Mouse (Mus musculus) CH12.LX (cell line): ENCODE data around the gene Ina. TPM values are rescaled to one million over a fixed set of nuclear protein-coding genes. Genes with fewer than 3 reads are reported as not detected.

Source experiments
- DNase-seq: peaks from one replicate; pipeline ENCODE4 v3.0.0-alpha.2; 2013; ENCODE audit errors: extremely low read depth
- H3K27ac ChIP-seq: 2 replicates; pipeline ENCODE4 v1.5.1; 2012; ENCODE audit warnings: low read depth, mild to moderate bottlenecking, control low read depth, moderate library complexity; ENCODE audit not compliant: insufficient read depth
- H3K27me3 ChIP-seq: replicated peaks from 2 replicates; pipeline ENCODE3; 2012; ENCODE audit warnings: inconsistent platforms
- H3K36me3 ChIP-seq, 2 experiments: replicated peaks in 1 of 2; 2 replicates each; pipeline versions ENCODE3 to v1.6.1; 2012; ENCODE audit warnings: inconsistent platforms in 1 of 2, low read length in 1 of 2, mild to moderate bottlenecking in 1 of 2, mixed read lengths in 1 of 2, moderate library complexity in 1 of 2; ENCODE audit not compliant: control insufficient read depth in 1 of 2, insufficient read depth in 1 of 2
- H3K4me1 ChIP-seq, 2 experiments: 2 replicates each; pipeline ENCODE4 v1.6.1; 2012; ENCODE audit warnings: inconsistent platforms in 1 of 2, moderate library complexity in 1 of 2; ENCODE audit not compliant: insufficient read depth in 2 of 2, control insufficient read depth in 1 of 2
- H3K4me2 ChIP-seq: 2 replicates; pipeline ENCODE4 v1.6.1; 2012; ENCODE audit warnings: low read depth, mild to moderate bottlenecking, control low read depth; ENCODE audit not compliant: poor library complexity, insufficient read depth, severe bottlenecking
- H3K4me3 ChIP-seq, 3 experiments: fragments of 150-350 bp in 1 of 3; sonication (generic) in 1 of 3; replicated peaks in 1 of 3; 2 replicates each; pipeline versions ENCODE3 to v1.5.1; 2011 to 2012; ENCODE audit warnings: low read depth in 2 of 3, low read length in 2 of 3, mild to moderate bottlenecking in 2 of 3, moderate library complexity in 2 of 3, control low read depth in 1 of 3, improper control_type of control experiment in 1 of 3, inconsistent platforms in 1 of 3, mixed read lengths in 1 of 3; ENCODE audit not compliant: poor library complexity in 1 of 3
- H3K79me2 ChIP-seq: replicated peaks from 2 replicates; pipeline ENCODE4 v1.6.1; 2012; ENCODE audit warnings: mild to moderate bottlenecking, moderate library complexity; ENCODE audit not compliant: control insufficient read depth, poor library complexity, insufficient read depth, severe bottlenecking; ENCODE audit errors: extremely low read depth
- H3K9ac ChIP-seq: 2 replicates; pipeline ENCODE4 v1.6.1; 2012; ENCODE audit warnings: low read depth, mild to moderate bottlenecking, control low read depth, moderate library complexity; ENCODE audit not compliant: insufficient read depth
- H3K9me3 ChIP-seq: replicated peaks from 2 replicates; pipeline ENCODE3; 2012; ENCODE audit warnings: low read length, inconsistent platforms, mixed read lengths
- BHLHE40 ChIP-seq: IDR thresholded peaks from 2 replicates; pipeline ENCODE4 v1.6.1; 2011; ENCODE audit warnings: mild to moderate bottlenecking, low read depth, low read length, improper control_type of control experiment
- CHD1 ChIP-seq: IDR thresholded peaks from 2 replicates; pipeline ENCODE4 v1.6.1; 2012; ENCODE audit warnings: low read depth, low read length, improper control_type of control experiment, inconsistent platforms
- E2F4 ChIP-seq: IDR thresholded peaks from 2 replicates; pipeline ENCODE4 v1.6.1; 2011; ENCODE audit warnings: low read depth, low read length, improper control_type of control experiment; ENCODE audit not compliant: insufficient replicate concordance
- ELF1 ChIP-seq: IDR thresholded peaks from 2 replicates; pipeline ENCODE4 v1.6.1; 2014; ENCODE audit warnings: low read depth, mild to moderate bottlenecking, inconsistent platforms, low read length, improper control_type of control experiment
- EP300 ChIP-seq: IDR thresholded peaks from 2 replicates; pipeline ENCODE4 v1.6.1; 2011; ENCODE audit warnings: low read length, improper control_type of control experiment
- GABPA ChIP-seq: IDR thresholded peaks from 2 replicates; pipeline ENCODE4 v1.6.1; 2012; ENCODE audit warnings: low read depth, low read length, improper control_type of control experiment, inconsistent platforms; ENCODE audit not compliant: insufficient replicate concordance
- IRF4 ChIP-seq: IDR thresholded peaks from 2 replicates; pipeline ENCODE4 v1.6.1; 2014; ENCODE audit warnings: low read depth, mild to moderate bottlenecking, inconsistent platforms, low read length, improper control_type of control experiment
- JUN ChIP-seq: IDR thresholded peaks from 2 replicates; pipeline ENCODE4 v1.6.1; 2011; ENCODE audit warnings: low read depth, mild to moderate bottlenecking, low read length, improper control_type of control experiment, moderate library complexity; ENCODE audit not compliant: insufficient read depth
- KAT2A ChIP-seq: IDR thresholded peaks from 2 replicates; pipeline ENCODE4 v1.6.1; 2012; ENCODE audit warnings: low read length, improper control_type of control experiment, inconsistent platforms; ENCODE audit not compliant: insufficient replicate concordance
- MAX ChIP-seq: IDR thresholded peaks from 2 replicates; pipeline ENCODE4 v1.6.1; 2011; ENCODE audit warnings: low read length, improper control_type of control experiment
- MAZ ChIP-seq: IDR thresholded peaks from 2 replicates; pipeline ENCODE4 v1.6.1; 2012; ENCODE audit warnings: low read depth, mild to moderate bottlenecking, inconsistent platforms, low read length, improper control_type of control experiment, moderate library complexity
- MEF2A ChIP-seq: IDR thresholded peaks from 2 replicates; pipeline ENCODE4 v1.6.1; 2014; ENCODE audit warnings: low read depth, mild to moderate bottlenecking, inconsistent platforms, low read length, improper control_type of control experiment, borderline replicate concordance
- NELFE ChIP-seq: IDR thresholded peaks from 2 replicates; pipeline ENCODE4 v1.6.1; 2011; ENCODE audit warnings: low read depth, low read length, improper control_type of control experiment
- PAX5 ChIP-seq: IDR thresholded peaks from 2 replicates; pipeline ENCODE4 v1.6.1; 2012; ENCODE audit warnings: low read length, inconsistent platforms, mixed read lengths
- POLR2A ChIP-seq: IDR thresholded peaks from 2 replicates; pipeline ENCODE4 v1.6.1; 2011; ENCODE audit warnings: low read depth, mild to moderate bottlenecking, improper control_type of control experiment, low read length
- POLR2AphosphoS2 ChIP-seq: IDR thresholded peaks from 2 replicates; pipeline ENCODE4 v1.6.1; 2011; ENCODE audit warnings: low read depth, low read length, improper control_type of control experiment
- RCOR1 ChIP-seq: conservative IDR thresholded peaks from 2 replicates; pipeline ENCODE4 v1.6.1; 2012; ENCODE audit warnings: low read depth, mild to moderate bottlenecking, inconsistent platforms, low read length, improper control_type of control experiment
- TBP ChIP-seq: conservative IDR thresholded peaks from 2 replicates; pipeline ENCODE4 v1.6.1; 2011; ENCODE audit warnings: low read depth, low read length, improper control_type of control experiment
- TCF12 ChIP-seq: IDR thresholded peaks from 2 replicates; pipeline ENCODE4 v1.6.1; 2014; ENCODE audit warnings: low read depth, mild to moderate bottlenecking, inconsistent platforms, low read length, improper control_type of control experiment
- UBTF ChIP-seq: IDR thresholded peaks from 2 replicates; pipeline ENCODE4 v1.6.1; 2012; ENCODE audit warnings: low read depth, mild to moderate bottlenecking, inconsistent platforms, low read length, improper control_type of control experiment, moderate library complexity
- USF1 ChIP-seq: IDR thresholded peaks from 2 replicates; pipeline ENCODE4 v1.6.1; 2014; ENCODE audit warnings: low read depth, mild to moderate bottlenecking, inconsistent platforms, low read length, improper control_type of control experiment
- USF2 ChIP-seq: conservative IDR thresholded peaks from 2 replicates; pipeline ENCODE4 v1.6.1; 2011; ENCODE audit warnings: low read depth, low read length, improper control_type of control experiment
- ZC3H11A ChIP-seq: IDR thresholded peaks from 2 replicates; pipeline ENCODE4 v1.6.1; 2012; ENCODE audit warnings: low read depth, mild to moderate bottlenecking, inconsistent platforms, low read length, improper control_type of control experiment
- ZKSCAN1 ChIP-seq: IDR thresholded peaks from 2 replicates; pipeline ENCODE4 v1.6.1; 2012; ENCODE audit warnings: low read depth, inconsistent platforms, low read length, improper control_type of control experiment, borderline replicate concordance
- ZMIZ1 ChIP-seq: IDR thresholded peaks from 2 replicates; pipeline ENCODE4 v1.6.1; 2012; ENCODE audit warnings: low read depth, mild to moderate bottlenecking, inconsistent platforms, low read length, improper control_type of control experiment
- dilution Hi-C: fragments of 300-500 bp; cut with MboI; formaldehyde crosslinking; loops from 2 replicates; pipeline ENCODE4 v1.14.3; 2020; ENCODE audit warnings: low sequenced_read_pairs; ENCODE audit not compliant: extremely low pct_unique_long_range_greater_than_20kb, extremely low pct_ligation_motif_present
- in situ Hi-C: fragments of 300-500 bp; cut with MboI; formaldehyde crosslinking; loops from 3 replicates; pipeline ENCODE4 v1.14.3; 2019; ENCODE audit warnings: low sequenced_read_pairs, low pct_ligation_motif_present, low pct_unique_long_range_greater_than_20kb, mixed read lengths
- polyA plus RNA-seq: library from polyadenylated mRNA; unstranded; fragments of >175 nt; gene quantifications from 2 replicates; pipeline ENCODE4 v1.2.1, GENCODE M21; 2012; ENCODE audit warnings: low read depth; ENCODE audit not compliant: insufficient read length
- total RNA-seq, 2 experiments: library from RNA; depleted of rRNA; stranded (reverse); fragments of 300-350 nt in 1 of 2; fragments of >200 nt in 1 of 2; gene quantifications; 2 replicates each; pipeline ENCODE4 v1.2.3; 2012 to 2014

Ina gene
- total and polyA plus RNA-seq, 3 experiments, result not detected

GRCm38 (mm10) chr19:47009943-47010342, 4.6 kb upstream of the Ina start (continued):
- no peak for TF ChIP-seq CHD1
- TF ChIP-seq ZC3H11A, result no peak
- no peak for TF ChIP-seq MEF2A
- no peak for TF ChIP-seq POLR2A
- TF ChIP-seq MAX, result no peak
- TF ChIP-seq ZKSCAN1, result no peak
- peak; percentile 55; the same call in 1 of the 2 replicates for TF ChIP-seq JUN

- Histone ChIP-seq H3K79me2 (no peaks in the 10 kb centered on the region), H3K4me2 (no peak overlapping the region), H3K9ac (no peak overlapping the region), H3K9me3 (peaks cover 20% of the 10 kb centered on the region), H3K36me3 (no peaks in the 10 kb centered on the region), H3K4me1 (peaks cover 4 to 5% of the 10 kb centered on the region in 2 experiments; a peak in 3 of 4 replicates), H3K4me3 (no peak overlapping the region)
- no peak for DNase-seq
- dilution Hi-C loops, result no loop called here
- TF ChIP-seq GABPA (no peak), MAX (no peak), EP300 (no peak), KAT2A (no peak), E2F4 (no peak), USF1 (no peak), BHLHE40 (no peak), RCOR1 (no peak), IRF4 (no peak), MEF2A (no peak)
- TF ChIP-seq, all 38 proteins: peak for 0
- no peak overlapping the region for H3K27ac ChIP-seq
- in situ Hi-C loops, result no loop called here
- H3K27me3 ChIP-seq, result no peaks in the 10 kb centered on the region
These were observed 1.9 kb upstream of the Ina start for GRCm38 (mm10) chr19:47012521-47013130.

GRCm38 (mm10) chr19:47013340-47014158, 949 bp upstream of the Ina start:
- H3K4me2 ChIP-seq, result no peak overlapping the region
- DNase-seq, result no peak
- no peaks in the 10 kb centered on the region for H3K79me2 ChIP-seq
- in situ Hi-C loops (no loop called here), dilution Hi-C loops (no loop called here)
- H3K36me3 ChIP-seq, result no peaks in the 10 kb centered on the region
- H3K4me3 ChIP-seq, result no peak overlapping the region
- H3K27me3 ChIP-seq, result no peaks in the 10 kb centered on the region
- no peak overlapping the region for H3K9ac ChIP-seq
- peaks cover 20% of the 10 kb centered on the region for H3K9me3 ChIP-seq
- no peak for TF ChIP-seq POLR2AphosphoS2
- TF ChIP-seq TCF12, result no peak
- TF ChIP-seq USF1, result no peak
- no peak for TF ChIP-seq BHLHE40
- no peak for TF ChIP-seq E2F4
- TF ChIP-seq RCOR1, result no peak
- no peak for TF ChIP-seq UBTF
- no peak for TF ChIP-seq ELF1
- TF ChIP-seq ZMIZ1, result no peak
- no peak for TF ChIP-seq USF2
- TF ChIP-seq TBP, result no peak
- TF ChIP-seq EP300, result no peak
- TF ChIP-seq PAX5, result no peak
- no peak for TF ChIP-seq JUN
- no peak for TF ChIP-seq NELFE
- TF ChIP-seq GABPA, result no peak
- no peak for TF ChIP-seq MAZ
- TF ChIP-seq POLR2A, result no peak
- TF ChIP-seq ZC3H11A, result no peak
- H3K4me1 ChIP-seq, result peaks cover 3 to 5% of the 10 kb centered on the region in 2 experiments; a peak in 2 of 4 replicates
- no peak overlapping the region for H3K27ac ChIP-seq
